Mouse (Mus musculus) CD4-positive, CD25-positive, alpha-beta regulatory T cell, adult 2 months (primary cell): ENCODE measurements around the gene Pdxdc1.
"Not testable (repeated sequence)": the region's sequence is repeated elsewhere in the genome, so short reads cannot be mapped to it uniquely, and the experiment has no call there.

Experiments used
- DNase-seq: peaks from one replicate; pipeline ENCODE4 v3.0.0-alpha.2; 2012; ENCODE audit warnings: low read depth, low spot score

The Pdxdc1 gene

DNA sequence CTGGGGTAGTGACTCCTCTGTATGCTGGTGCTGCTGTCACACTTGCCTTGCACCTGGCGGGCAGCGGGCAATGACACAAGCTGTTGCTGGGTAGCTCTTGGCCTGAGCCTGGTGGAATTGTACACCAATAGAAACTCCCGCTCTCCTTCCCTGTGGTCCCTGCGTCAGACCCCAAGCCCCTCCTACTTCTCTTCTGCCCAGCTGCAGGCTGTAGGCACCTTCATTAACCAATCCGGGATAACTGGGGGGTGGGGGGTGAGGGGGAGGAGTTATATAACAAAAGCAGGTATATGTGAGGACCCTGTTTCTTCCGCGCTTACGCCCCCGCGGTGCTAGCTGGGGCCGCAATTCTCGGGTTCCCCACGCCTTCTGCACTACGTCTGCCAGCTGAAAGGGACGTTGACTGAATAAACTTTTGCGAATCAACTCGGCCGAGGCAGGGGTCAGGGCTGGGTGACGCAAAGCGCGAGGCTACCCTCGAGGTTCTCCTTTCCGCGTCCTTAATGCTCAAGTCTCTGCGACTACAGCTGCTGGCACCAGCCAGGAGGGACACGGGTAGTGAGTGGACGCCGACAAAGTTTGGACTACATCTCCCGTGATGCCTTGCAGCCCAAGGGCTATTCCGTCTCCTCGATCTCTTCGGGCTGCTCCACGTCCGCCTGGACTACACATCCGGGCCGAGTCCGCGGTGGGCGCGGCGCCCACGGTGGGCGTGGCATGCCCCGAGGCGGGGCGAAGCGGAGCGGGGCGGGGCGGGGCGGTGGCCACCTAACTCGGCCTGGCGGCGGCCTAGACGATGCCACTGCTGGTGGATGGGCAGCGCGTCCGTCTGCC lies 84.2 kb downstream of the Pdxdc1 start, which contains the start of gene Ntan1:
Gene Ntan1 (plus strand): TSS at position 286 of the 834 bp plus-strand sequence.
- DNase-seq = peak; percentile 95

DNA sequence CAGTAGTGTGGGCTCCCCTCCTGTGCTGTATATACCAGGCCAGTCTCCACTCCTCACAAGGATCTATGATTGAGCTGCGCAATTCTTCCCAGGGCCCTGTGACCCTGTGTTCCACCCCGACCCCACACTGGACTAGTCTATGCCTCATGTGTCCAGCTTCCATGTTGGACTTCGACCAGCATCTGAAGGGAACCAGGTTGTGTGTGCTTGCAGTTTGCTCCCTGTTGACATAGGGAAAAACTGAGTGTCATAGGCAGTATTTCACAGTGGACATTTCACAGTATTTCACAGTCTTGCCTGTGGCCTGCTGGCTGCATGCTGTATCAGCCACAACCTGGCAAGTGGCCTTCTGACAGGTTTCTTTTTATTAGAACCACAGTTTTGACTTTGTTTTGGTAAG lies 89.7 kb downstream of the Pdxdc1 start:
- DNase-seq = no peak

GRCm38 (mm10) chr16:13812152-13812551 lies 90.8 kb downstream of the Pdxdc1 start:
- DNase-seq = no peak

DNA sequence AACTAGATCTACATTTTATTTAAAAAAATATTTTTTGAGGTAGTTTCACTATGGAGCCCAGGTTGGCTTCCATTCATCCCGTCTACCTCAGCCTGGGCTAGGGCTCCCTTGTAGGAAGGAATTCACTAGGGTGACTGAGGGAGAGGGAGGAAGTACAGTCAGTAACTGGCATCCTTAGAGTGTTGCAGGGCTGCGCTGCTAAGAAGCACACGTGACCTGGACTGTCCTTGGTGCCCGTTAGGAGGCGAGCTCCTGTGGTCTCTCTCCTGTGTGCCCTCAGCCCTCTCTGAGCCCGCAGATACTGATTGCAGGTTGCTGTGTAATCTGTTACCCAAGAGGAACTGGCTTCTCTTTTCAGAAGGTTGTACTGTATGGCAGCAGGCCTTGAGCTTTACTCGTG lies 94.5 kb downstream of the Pdxdc1 start:
- DNase-seq = no peak

- DNase-seq = no peak
Observed at GRCm38 (mm10) chr16:13807616-13808015, 95.3 kb downstream of the Pdxdc1 start.

DNA sequence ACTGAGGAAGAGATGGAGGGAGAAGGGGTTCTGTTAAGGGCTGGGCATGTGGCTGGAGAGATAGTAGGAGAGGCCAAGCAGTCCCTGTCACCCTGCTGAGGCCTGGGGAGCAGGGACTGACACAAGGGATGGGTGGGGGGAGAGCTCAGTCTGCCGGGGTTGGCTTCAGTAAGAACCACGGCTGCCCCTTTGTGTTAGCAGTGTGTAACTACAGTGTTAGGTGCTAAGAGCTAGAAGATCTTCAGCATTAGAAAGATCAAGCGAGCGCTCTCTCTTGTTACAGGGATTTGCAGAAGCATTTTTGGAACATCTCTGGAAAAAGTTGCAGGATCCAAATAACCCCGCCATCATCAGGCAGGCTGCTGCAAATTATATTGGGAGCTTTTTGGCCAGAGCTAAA lies 98.3 kb downstream of the Pdxdc1 start:
- DNase-seq = no peak

DNA sequence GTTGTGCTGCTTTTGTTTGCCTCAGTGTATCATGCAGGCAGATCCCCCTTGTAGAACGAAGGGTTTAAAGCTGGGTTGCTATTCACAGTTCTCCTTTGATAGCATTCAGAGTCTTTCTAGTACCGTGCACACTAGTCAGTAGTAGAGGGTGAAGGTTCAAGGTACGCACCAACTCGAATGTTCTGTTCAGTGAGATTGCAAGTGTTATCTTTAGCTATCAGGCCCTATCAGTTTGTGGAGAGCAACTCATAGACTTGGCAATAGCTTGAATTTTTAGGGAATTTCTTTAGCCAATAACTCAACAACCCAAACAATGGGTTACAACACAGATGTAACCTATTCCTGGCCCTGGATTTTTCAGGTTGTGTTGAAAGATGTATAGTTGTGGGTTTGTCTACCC lies 101.7 kb downstream of the Pdxdc1 start:
- DNase-seq = no peak

GRCm38 (mm10) chr16:13796746-13797175 lies 106.2 kb downstream of the Pdxdc1 start:
- peak; percentile 65 for DNase-seq

DNA sequence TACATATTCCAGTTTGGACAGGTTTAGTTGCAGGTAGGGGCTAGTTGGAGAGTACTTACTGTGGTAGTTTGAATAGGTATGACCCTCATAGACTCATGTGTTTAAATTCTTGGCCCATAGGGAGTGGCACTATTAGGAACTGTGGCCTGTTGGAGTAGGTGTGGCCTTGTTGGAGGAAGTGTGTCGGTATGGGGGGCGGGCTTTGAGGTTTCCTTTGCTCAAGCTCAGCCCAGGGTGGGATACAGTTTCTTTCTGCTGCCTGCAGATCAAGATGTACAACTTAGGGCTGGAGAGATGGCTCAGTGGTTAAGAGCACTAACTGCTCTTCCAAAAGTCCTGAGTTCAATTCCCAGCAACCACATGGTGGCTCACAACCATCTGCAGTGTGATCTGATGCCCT lies 109.5 kb downstream of the Pdxdc1 start:
- DNase-seq = not testable (repeated sequence)

GRCm38 (mm10) chr16:13785932-13786331 lies 117.0 kb downstream of the Pdxdc1 start:
- DNase-seq = no peak
